ENCODE assay signal across 9 mouse cellular contexts in genomic region chr13:45442451-45442850, GRCm38 (mm10). TPM values are rescaled to one million over a fixed set of nuclear protein-coding genes. Genes with fewer than 3 reads are reported as not detected.
DNase-seq lines count a peak whose midpoint lies in the region; ATAC-seq and TF ChIP-seq lines count a peak whose summit lies in the region.
"Had no signal": no experiment of that assay in that cellular context is flagged by ENCODE, and none has a peak within 500 bp of the region (broad histone marks: within the 10 kb centered on the region; RNA-seq: fewer than 3 reads in every experiment).

No protein-coding gene starts in this region.

- peak overlapping the region; percentile 78 for H3K27ac ChIP-seq in gastrocnemius, adult 2 months
- H3K27ac ChIP-seq in forebrain, embryonic 15.5 days (replicated peaks): no peak overlapping the region
- H3K27ac ChIP-seq: midbrain, embryonic 12.5 days had no signal

- 27% methylated on average over 4 of the region's 4 CpGs for WGBS in forebrain, embryonic 15.5 days

- TF ChIP-seq CTCF in gastrocnemius, adult 2 months (IDR thresholded peaks at IDR 0.05): peak; percentile 78

- H3K4me3 ChIP-seq in gastrocnemius, adult 2 months: no peak overlapping the region
- H3K4me3 ChIP-seq in forebrain, embryonic 15.5 days: no peak overlapping the region
- H3K4me3 ChIP-seq: midbrain, embryonic 12.5 days had no signal

- H3K4me1 ChIP-seq in forebrain, embryonic 15.5 days: no peaks in the 10 kb centered on the region

- ATAC-seq in megakaryocyte progenitor cell, adult 5-6 weeks (replicated peaks; ENCODE audit: poor library complexity): peak; percentile 80
- no peak for ATAC-seq in forebrain, embryonic 15.5 days (replicated peaks)

- intact Hi-C loops in gastrocnemius, adult 2 months (cut with DNase I): loop anchor here (1.0 to 5.0 kb wide), 4 partner anchors 34 to 412 kb away; partner anchors contain the start of gene Mylip

- H3K9me3 ChIP-seq in forebrain, embryonic 15.5 days: no peaks in the 10 kb centered on the region
- H3K9me3 ChIP-seq: midbrain, embryonic 12.5 days had no signal

- no peaks in the 10 kb centered on the region for H3K27me3 ChIP-seq in forebrain, embryonic 15.5 days

- no peaks in the 10 kb centered on the region for H3K36me3 ChIP-seq in forebrain, embryonic 15.5 days
- H3K36me3 ChIP-seq: midbrain, embryonic 12.5 days had no signal

- H3K9ac ChIP-seq in forebrain, embryonic 15.5 days (replicated peaks): no peak overlapping the region
- H3K9ac ChIP-seq: midbrain, embryonic 12.5 days had no signal

- DNase-seq in gastrocnemius, adult 2 months: peak; percentile 31
- DNase-seq in gastrocnemius, postnatal 10 days: no peak
- peak; percentile 85 for DNase-seq in 416B (ENCODE audit: low read depth)
- peak; percentile 90 for DNase-seq in adipocyte (ENCODE audit: low spot score)
- DNase-seq in induced T-regulatory cell, adult 2 months (ENCODE audit: low read depth): peak; percentile 68
- DNase-seq in testis, postnatal 10 days (ENCODE audit: low spot score): no peak

- no peak overlapping the region for H3K4me2 ChIP-seq in forebrain, embryonic 15.5 days (replicated peaks)
- H3K4me2 ChIP-seq: midbrain, embryonic 12.5 days had no signal

RNA-seq across cellular contexts. Expression of gene Mylip, which starts 52.9 kb away (rescaled TPM):
- 10 to 100 TPM in 1 of 2 experiments, 1 to 10 TPM in 1; 8.3 to 18.5 TPM for total RNA-seq in gastrocnemius, adult 2 months (2021)
- total RNA-seq in gastrocnemius, postnatal 10 days (2021): 1 to 10 TPM; 9.5 to 9.6 TPM
- total RNA-seq in megakaryocyte progenitor cell, adult 5-6 weeks (2015): 11.3 and 11.7 TPM in 2 replicates
- 8.8 and 14.4 TPM in 2 replicates for total RNA-seq in megakaryocyte progenitor cell, adult 5-6 weeks (2017)
- 4.0 and 5.2 TPM in 2 replicates for polyA plus RNA-seq in forebrain, embryonic 15.5 days (2015; fragmentation: Nextera tagmentation; extraction: Ambion mirVana)

Comparison
In these comparisons a context has a peak if more than half of its experiments do, and no peak if none do; other contexts are left out.
1. DNase-seq: peak in gastrocnemius, adult 2 months (single experiment), 416B (single experiment), adipocyte (single experiment) and induced T-regulatory cell, adult 2 months (single experiment); none in gastrocnemius, postnatal 10 days (single experiment) and testis, postnatal 10 days (single experiment).